Mouse (Mus musculus) liver, embryonic 13.5 days (tissue): ENCODE results near the gene Zfp365. TPM values are rescaled to one million over a fixed set of nuclear protein-coding genes. Genes with fewer than 3 reads are reported as not detected.

Experiments
- ATAC-seq: fragments of 200-750 bp; cut with Nextera tagmentation; 2 replicates; pipeline ENCODE4 v1.8.0; 2017; ENCODE audit warnings: low read depth, mild to moderate bottlenecking, moderate number of reproducible peaks, moderate library complexity
- DNase-seq: peaks from one replicate; pipeline ENCODE4 v3.0.0; 2022
- H3K27ac ChIP-seq: fragments of 300-500 bp; sonication (generic); 2 replicates; pipeline ENCODE4 v1.5.1; 2015; ENCODE audit warnings: moderate library complexity, mild to moderate bottlenecking, inconsistent platforms
- H3K27me3 ChIP-seq: fragments of 300-500 bp; sonication (generic); 2 replicates; pipeline ENCODE4 v1.6.1; 2015; ENCODE audit warnings: mild to moderate bottlenecking, inconsistent platforms
- H3K36me3 ChIP-seq: fragments of 300-500 bp; sonication (generic); 2 replicates; pipeline ENCODE4 v1.6.1; 2015; ENCODE audit warnings: mild to moderate bottlenecking, inconsistent platforms
- H3K4me1 ChIP-seq: fragments of 300-500 bp; sonication (generic); replicated peaks from 2 replicates; pipeline ENCODE4 v1.6.1; 2015; ENCODE audit warnings: inconsistent platforms
- H3K4me2 ChIP-seq: fragments of 300-500 bp; sonication (generic); 2 replicates; pipeline ENCODE4 v1.6.1; 2015; ENCODE audit warnings: inconsistent platforms, mild to moderate bottlenecking, moderate library complexity
- H3K4me3 ChIP-seq: fragments of 300-500 bp; sonication (generic); replicated peaks from 2 replicates; pipeline ENCODE4 v1.5.1; 2015; ENCODE audit warnings: mild to moderate bottlenecking, inconsistent platforms
- H3K9ac ChIP-seq: fragments of 300-500 bp; sonication (generic); 2 replicates; pipeline ENCODE4 v1.6.1; 2015; ENCODE audit warnings: mild to moderate bottlenecking, inconsistent platforms
- H3K9me3 ChIP-seq: fragments of 300-500 bp; sonication (generic); replicated peaks from 2 replicates; pipeline ENCODE4 v1.6.1; 2016; ENCODE audit warnings: inconsistent platforms
- WGBS: fragments of 180-500 bp; shearing (Covaris S2); methylation state at CpG from one replicate; pipeline ENCODE4 v1.1.7; 2015; ENCODE audit not compliant: insufficient replicate concordance; 5-methylcytosine and 5-hydroxymethylcytosine counted together
- polyA plus RNA-seq: library from polyadenylated mRNA; unstranded; fragments of >200 nt; fragmentation: Nextera tagmentation; extraction: Ambion mirVana; gene quantifications from 2 replicates; pipeline ENCODE4 v1.2.1, GENCODE M21; 2015

The Zfp365 gene
- polyA plus RNA-seq, 1 experiment from 2014 or later = 0.12 TPM

DNA sequence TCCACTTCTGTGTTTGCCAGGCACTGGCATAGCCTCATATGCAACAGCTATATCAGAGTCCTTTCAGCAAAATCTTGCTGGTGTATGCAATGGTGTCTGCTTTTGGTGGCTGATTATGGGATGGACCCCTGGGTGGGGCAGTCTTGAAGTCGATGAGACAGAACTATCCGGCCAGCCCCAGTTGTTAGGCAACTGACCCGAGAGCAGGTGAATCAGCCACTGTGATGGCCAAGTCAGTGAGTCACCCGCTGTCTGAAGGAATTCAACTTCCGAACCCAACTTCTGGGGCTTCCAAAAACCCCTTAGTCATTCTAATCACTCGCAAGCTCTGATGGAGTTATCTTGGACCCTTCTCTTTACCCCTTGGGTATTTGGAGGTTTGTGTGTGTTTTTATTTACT is 46.6 kb downstream of the Zfp365 start:
- no peaks in the 10 kb centered on the region for H3K36me3 ChIP-seq
- ATAC-seq = no peak
- H3K27me3 ChIP-seq = no peaks in the 10 kb centered on the region
- 69% methylated on average over 6 of the region's 6 CpGs for WGBS
- H3K4me2 ChIP-seq = no peak overlapping the region
- H3K27ac ChIP-seq = no peak overlapping the region
- no peaks in the 10 kb centered on the region for H3K4me1 ChIP-seq
- DNase-seq = no peak
- H3K9me3 ChIP-seq = no peaks in the 10 kb centered on the region
- H3K9ac ChIP-seq = no peak overlapping the region
- no peak overlapping the region for H3K4me3 ChIP-seq

DNA sequence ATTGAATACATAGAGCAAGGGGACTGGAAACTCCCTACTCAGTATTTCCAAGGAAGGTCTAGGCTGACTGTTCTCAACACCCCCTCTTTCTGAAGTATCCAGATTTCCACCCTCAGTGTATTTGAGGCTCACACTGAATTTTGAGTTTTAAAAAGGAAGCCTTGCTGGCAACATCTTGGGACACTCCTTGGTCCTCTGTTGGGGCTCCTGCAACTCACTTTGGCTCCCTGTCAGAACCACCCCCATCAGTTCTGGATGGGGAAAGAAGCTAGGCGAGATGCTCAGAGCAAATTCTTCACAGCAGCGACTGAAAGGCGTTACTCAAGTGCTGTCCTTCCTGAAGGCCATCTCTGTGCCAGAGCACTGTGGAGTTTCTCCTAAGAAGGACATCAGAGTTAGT is 47.4 kb downstream of the Zfp365 start:
- 60% methylated on average over 3 of the region's 3 CpGs for WGBS
- Histone ChIP-seq H3K4me2 (no peak overlapping the region), H3K27me3 (no peaks in the 10 kb centered on the region), H3K27ac (no peak overlapping the region), H3K36me3 (no peaks in the 10 kb centered on the region), H3K9ac (no peak overlapping the region), H3K9me3 (no peaks in the 10 kb centered on the region), H3K4me3 (no peak overlapping the region), H3K4me1 (no peaks in the 10 kb centered on the region)
- ATAC-seq (no peak), DNase-seq (no peak)

DNA sequence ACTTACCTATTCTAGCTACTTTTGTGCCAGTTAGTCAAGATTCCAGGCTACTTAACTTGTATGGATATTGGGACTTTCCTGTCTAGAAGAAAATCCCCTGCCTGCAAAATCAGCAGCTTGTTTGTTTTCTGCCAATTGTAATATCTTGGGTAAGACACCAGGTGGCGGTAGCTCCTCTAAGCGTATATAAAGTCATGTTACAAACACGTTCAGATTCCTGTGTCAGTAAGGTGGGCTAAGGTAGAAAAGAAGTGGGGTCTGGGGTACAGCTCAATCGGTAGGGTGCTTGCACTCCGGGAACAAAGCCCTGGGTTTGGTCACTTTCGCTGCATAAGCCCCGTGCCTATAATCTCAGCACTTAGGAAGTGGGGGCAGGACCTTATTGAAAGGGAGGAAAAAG is 50.1 kb downstream of the Zfp365 start:
- Histone ChIP-seq H3K27me3 (no peaks in the 10 kb centered on the region), H3K27ac (no peak overlapping the region), H3K9me3 (no peaks in the 10 kb centered on the region), H3K36me3 (no peaks in the 10 kb centered on the region), H3K4me1 (no peaks in the 10 kb centered on the region), H3K4me3 (no peak overlapping the region), H3K4me2 (no peak overlapping the region), H3K9ac (no peak overlapping the region)
- DNase-seq (no peak), ATAC-seq (no peak)
- WGBS = 11% methylated on average over 7 of the region's 7 CpGs

DNA sequence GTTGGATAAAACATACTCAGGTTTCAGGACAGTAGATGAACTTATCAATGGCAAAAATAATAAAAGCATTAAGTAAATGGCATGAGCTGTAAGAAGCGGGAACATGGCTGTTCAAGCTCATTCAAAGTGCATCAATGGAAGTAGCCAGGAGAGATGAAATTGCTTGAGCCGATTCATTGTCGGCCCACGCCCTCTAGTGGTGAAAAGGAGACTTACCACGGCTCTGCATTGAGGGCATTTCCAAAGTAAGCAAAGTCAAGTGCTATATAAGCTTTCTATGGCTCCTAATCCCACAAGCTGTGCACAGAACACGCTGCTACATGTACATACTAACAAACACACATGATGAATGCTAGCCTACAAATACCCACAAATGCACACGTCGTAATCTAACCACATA is 53.6 kb downstream of the Zfp365 start:
- no peak for ATAC-seq

DNA sequence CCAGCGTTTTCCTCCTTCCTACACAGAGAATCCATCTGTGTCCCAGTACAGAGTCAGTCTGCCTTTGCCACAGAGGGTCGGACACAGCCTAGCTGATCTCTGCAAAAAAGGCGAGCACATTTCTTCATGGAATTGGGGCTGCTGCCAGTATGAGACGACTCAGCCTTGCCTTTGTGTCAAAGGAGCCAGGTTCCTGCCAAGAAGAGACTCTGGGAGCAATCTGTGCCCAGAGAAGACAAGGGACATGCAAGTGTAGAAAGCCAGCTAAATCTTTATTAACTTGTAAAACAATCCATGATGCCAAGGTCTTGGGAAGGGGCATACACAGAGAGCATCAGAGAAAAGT is 54.9 kb downstream of the Zfp365 start:
- Histone ChIP-seq H3K9me3 (no peaks in the 10 kb centered on the region), H3K9ac (no peak overlapping the region), H3K4me3 (no peak overlapping the region), H3K4me1 (no peaks in the 10 kb centered on the region), H3K27ac (no peak overlapping the region), H3K4me2 (no peak overlapping the region), H3K27me3 (no peaks in the 10 kb centered on the region), H3K36me3 (no peaks in the 10 kb centered on the region)
- DNase-seq (no peak), ATAC-seq (no peak)
- 56% methylated on average over 4 of the region's 4 CpGs for WGBS

More for the DNA sequence above, 53.6 kb downstream of the Zfp365 start:
- no peak overlapping the region for H3K9ac ChIP-seq
- no peaks in the 10 kb centered on the region for H3K9me3 ChIP-seq
- peak; percentile 15 for DNase-seq
- H3K4me3 ChIP-seq = no peak overlapping the region
- no peak overlapping the region for H3K27ac ChIP-seq
- H3K27me3 ChIP-seq = no peaks in the 10 kb centered on the region
- no peaks in the 10 kb centered on the region for H3K4me1 ChIP-seq
- 14% methylated on average over 8 of the region's 8 CpGs for WGBS
- no peak overlapping the region for H3K4me2 ChIP-seq
- no peaks in the 10 kb centered on the region for H3K36me3 ChIP-seq

DNA sequence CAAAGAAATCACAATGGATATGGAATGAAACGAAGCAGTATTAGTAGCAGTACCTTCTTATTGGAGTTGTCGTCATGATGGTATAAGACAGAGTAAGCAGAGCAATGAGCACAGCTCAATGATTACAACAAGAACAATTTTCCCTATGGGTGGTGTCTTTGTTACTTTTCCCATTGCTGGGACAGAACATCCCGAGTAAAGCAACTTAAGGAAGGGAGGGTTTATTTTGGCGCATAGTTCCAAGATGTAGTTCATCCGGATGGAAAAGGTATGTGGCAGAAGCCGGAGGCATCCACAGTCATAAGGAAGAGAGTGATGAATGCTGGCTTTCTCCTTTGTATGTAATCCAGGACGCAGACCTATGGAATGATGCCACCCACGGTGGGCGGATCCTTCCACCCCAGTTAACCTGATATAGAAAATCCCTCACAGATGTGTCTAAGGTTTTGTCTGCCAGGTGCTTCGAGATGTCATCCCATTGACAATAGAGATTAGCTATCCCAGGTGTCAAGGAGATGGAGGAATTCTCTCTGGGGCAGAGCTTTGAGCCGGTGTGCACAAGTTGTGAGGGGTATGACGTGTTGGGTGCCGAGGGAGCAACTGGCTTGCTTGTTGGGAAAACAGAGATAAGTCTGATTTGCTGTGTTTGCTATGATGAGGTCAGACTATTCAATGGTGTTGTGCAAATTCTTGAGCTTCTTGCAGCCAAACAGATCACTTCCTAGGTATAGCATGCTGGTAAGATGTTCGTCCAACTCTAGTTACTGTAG is 55.5 kb downstream of the Zfp365 start:
- no peaks in the 10 kb centered on the region for H3K36me3 ChIP-seq
- no peaks in the 10 kb centered on the region for H3K27me3 ChIP-seq
- no peak overlapping the region for H3K27ac ChIP-seq
- 74% methylated on average over 14 of the region's 14 CpGs for WGBS
- no peaks in the 10 kb centered on the region for H3K9me3 ChIP-seq
- DNase-seq (no peak), ATAC-seq (no peak)
- no peak overlapping the region for H3K4me3 ChIP-seq
- H3K4me2 ChIP-seq = no peak overlapping the region
- H3K4me1 ChIP-seq = no peaks in the 10 kb centered on the region
- no peak overlapping the region for H3K9ac ChIP-seq

DNA sequence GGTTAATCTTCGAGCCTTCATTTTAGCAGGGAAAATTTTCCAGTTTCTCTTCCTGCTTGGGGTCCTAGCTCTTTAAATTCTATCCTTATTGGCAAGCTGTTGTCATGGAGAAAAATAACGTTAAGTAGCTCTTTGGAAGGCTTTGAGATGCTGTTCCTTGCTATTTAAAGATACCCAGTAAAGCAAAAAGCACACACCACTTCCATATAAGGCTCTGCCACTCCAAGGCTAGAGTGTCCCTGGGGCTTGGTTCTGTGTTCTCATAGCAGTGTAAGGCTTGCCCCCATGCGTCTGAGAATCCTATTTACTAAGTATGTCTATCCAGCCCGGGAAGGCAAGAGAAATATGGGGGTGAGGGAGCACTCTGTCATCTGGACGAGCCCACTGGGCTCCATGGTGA is 56.7 kb downstream of the Zfp365 start:
- no peak overlapping the region for H3K4me2 ChIP-seq
- no peaks in the 10 kb centered on the region for H3K36me3 ChIP-seq
- H3K9me3 ChIP-seq = no peaks in the 10 kb centered on the region
- H3K4me1 ChIP-seq = no peaks in the 10 kb centered on the region
- ATAC-seq (no peak), DNase-seq (no peak)
- H3K27ac ChIP-seq = no peak overlapping the region
- no peak overlapping the region for H3K4me3 ChIP-seq
- H3K9ac ChIP-seq = no peak overlapping the region
- H3K27me3 ChIP-seq = no peaks in the 10 kb centered on the region
- 49% methylated on average over 5 of the region's 5 CpGs for WGBS

- Histone ChIP-seq H3K36me3 (no peaks in the 10 kb centered on the region), H3K9ac (no peak overlapping the region), H3K27me3 (no peaks in the 10 kb centered on the region), H3K27ac (no peak overlapping the region), H3K9me3 (no peaks in the 10 kb centered on the region), H3K4me1 (no peaks in the 10 kb centered on the region), H3K4me2 (no peak overlapping the region), H3K4me3 (no peak overlapping the region)
- no peak for DNase-seq
- no peak for ATAC-seq
- 46% methylated on average over 6 of the region's 6 CpGs for WGBS
Observed at GRCm38 (mm10) chr10:67852411-67852810, 60.1 kb downstream of the Zfp365 start.

- H3K36me3 ChIP-seq = no peaks in the 10 kb centered on the region
- ATAC-seq (no peak), DNase-seq (no peak)
- H3K27me3 ChIP-seq = no peaks in the 10 kb centered on the region
- H3K4me1 ChIP-seq = no peaks in the 10 kb centered on the region
- H3K9ac ChIP-seq = no peak overlapping the region
- H3K27ac ChIP-seq = no peak overlapping the region
- no peak overlapping the region for H3K4me3 ChIP-seq
- H3K4me2 ChIP-seq = no peak overlapping the region
- 61% methylated on average over 6 of the region's 6 CpGs for WGBS
- H3K9me3 ChIP-seq = no peaks in the 10 kb centered on the region
Observed at GRCm38 (mm10) chr10:67851079-67851478, 61.4 kb downstream of the Zfp365 start.

DNA sequence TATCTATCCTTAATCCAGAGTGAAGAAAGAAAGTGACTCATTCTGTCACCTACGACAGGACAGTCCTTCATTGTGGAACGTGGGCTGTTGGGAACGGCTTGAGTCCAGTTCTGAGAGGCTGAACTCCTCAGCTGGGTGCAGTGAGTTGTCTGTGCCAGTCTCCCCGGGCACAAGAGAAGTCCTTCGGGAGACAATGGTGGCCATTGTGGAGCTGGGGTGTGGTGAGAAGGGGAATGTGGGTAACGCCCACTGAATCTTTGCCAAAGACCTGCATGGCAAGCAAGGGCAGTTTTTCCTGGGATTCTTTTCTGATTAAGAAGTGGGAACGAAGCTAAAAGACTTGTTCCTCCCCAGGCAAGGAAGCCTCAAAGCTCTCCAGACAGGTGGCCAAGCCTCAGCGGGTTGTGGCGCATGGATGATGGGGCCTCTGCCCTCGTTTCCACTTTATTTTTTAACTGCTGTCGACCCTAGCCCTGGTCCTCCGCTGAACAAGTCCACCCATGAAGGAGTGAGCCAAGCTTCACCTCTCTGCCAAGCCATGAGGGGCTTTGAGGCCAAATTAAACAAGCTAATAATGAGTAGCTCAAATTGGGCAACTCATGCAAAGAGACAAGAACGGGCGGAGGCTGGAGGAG is 66.3 kb downstream of the Zfp365 start:
- WGBS = 72% methylated on average over 14 of the region's 14 CpGs
- H3K9ac ChIP-seq = no peak overlapping the region
- no peak overlapping the region for H3K27ac ChIP-seq
- H3K4me1 ChIP-seq = no peaks in the 10 kb centered on the region
- no peak overlapping the region for H3K4me3 ChIP-seq
- H3K4me2 ChIP-seq = no peak overlapping the region
- ATAC-seq = no peak
- no peaks in the 10 kb centered on the region for H3K36me3 ChIP-seq
- no peaks in the 10 kb centered on the region for H3K9me3 ChIP-seq
- DNase-seq = no peak
- no peaks in the 10 kb centered on the region for H3K27me3 ChIP-seq

GRCm38 (mm10) chr10:67841596-67841995 is 70.9 kb downstream of the Zfp365 start:
- H3K4me2 ChIP-seq = no peak overlapping the region
- no peaks in the 10 kb centered on the region for H3K9me3 ChIP-seq
- ATAC-seq = no peak
- H3K4me1 ChIP-seq = no peaks in the 10 kb centered on the region
- no peak overlapping the region for H3K9ac ChIP-seq
- WGBS = 66% methylated on average over 10 of the region's 10 CpGs
- DNase-seq = no peak
- H3K36me3 ChIP-seq = no peaks in the 10 kb centered on the region
- H3K27me3 ChIP-seq = no peaks in the 10 kb centered on the region
- no peak overlapping the region for H3K4me3 ChIP-seq
- H3K27ac ChIP-seq = no peak overlapping the region

DNA sequence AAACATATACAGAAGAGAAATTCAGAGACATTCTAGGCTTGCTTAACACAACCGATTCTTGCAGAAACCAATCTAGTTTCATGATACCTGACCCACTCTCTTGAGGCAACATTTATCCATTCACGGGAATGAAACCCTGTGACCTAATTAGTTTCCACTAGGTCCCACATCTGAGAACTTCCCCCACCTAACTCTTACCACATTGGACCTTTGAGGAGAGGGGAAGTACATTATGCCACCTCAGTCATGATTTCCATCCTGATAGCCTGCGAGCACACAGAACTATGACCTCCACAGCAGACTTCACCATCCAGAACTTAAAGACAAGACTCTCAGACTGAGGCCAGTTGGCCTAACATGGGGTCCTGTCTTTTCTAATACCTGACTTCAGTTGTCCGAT is 71.7 kb downstream of the Zfp365 start:
- Histone ChIP-seq H3K9me3 (no peaks in the 10 kb centered on the region), H3K9ac (no peak overlapping the region), H3K4me2 (no peak overlapping the region), H3K36me3 (no peaks in the 10 kb centered on the region), H3K4me1 (no peaks in the 10 kb centered on the region), H3K27ac (no peak overlapping the region), H3K27me3 (no peaks in the 10 kb centered on the region), H3K4me3 (no peak overlapping the region)
- no peak for ATAC-seq
- no peak for DNase-seq
- 61% methylated on average over 4 of the region's 4 CpGs for WGBS
